Mouse (Mus musculus): ENCODE data around the gene Gm20388. TPM values are rescaled to one million over a fixed set of nuclear protein-coding genes. Genes with fewer than 3 reads are reported as not detected.
A peak's percentile ranks its signal among the peaks of the same experiment; 100 is the strongest.

Gene Gm20388
- total RNA-seq, 1 experiment = 27.0 TPM

DNA sequence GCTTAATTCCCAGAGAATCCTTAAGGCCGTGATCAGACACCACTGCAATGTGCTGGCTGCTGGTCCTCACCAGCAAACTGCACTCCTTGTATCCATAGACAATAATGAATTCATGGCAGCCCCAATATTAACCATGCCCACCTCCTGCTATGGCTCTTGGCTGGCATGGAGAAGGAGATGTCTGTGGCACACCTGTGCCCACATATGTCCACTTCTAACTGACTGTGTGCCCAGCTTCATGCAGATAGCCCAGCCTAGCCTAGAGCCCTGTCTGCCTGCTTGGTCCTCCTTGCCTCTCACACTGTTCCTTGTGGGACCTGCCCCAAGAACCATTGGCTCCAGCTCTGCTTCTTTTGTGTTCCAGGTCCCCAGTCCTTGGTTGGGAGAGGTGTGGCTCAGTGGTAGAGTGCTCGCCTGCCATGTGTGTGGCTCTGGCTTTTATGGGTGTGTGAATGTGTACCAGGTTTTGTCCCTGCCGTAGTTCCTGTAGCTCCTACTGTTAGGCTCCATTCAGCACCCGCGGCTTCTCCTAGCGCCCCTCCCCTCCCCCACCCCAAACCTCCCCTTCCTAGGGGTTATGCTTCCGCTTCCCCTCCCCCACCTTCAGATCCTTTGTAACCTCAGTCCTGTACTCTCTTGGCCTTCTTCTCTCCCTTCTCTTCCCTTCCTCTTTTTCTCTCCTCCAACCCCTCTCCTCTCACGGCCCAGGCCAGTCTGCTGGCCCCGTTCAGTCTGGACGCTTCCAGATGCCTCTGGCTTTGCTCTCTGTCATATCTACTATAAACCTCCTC, 2646.8 kb downstream of the Gm20388 start:
- Histone ChIP-seq H3K36me3 (ENCODE audit: control insufficient read depth, insufficient read depth, low read length, poor library complexity, severe bottlenecking) (no peaks in the 10 kb centered on the region), H3K4me3 (ENCODE audit: insufficient read depth in 1 of 2, low read depth in 1 of 2, low read length in 2 of 2, poor library complexity in 1 of 2, severe bottlenecking in 1 of 2) (peak overlapping the region; percentile 62 to 64), H3K27ac (ENCODE audit: insufficient read depth, low read depth, low read length, poor library complexity, severe bottlenecking) (peak overlapping the region; percentile 82), H3K9ac (ENCODE audit: insufficient read depth, low read depth, low read length, poor library complexity, severe bottlenecking) (peak overlapping the region; percentile 65), H3K9me3 (ENCODE audit: control insufficient read depth, insufficient read depth, low read depth, low read length) (no peaks in the 10 kb centered on the region), H3K4me1 (ENCODE audit: control insufficient read depth in 2 of 2, insufficient read depth in 2 of 2, low read length in 2 of 2, poor library complexity in 1 of 2) (peaks cover 7 to 20% of the 10 kb centered on the region in 2 experiments)
- in situ Hi-C loops (cut with MboI; ENCODE audit: low sequenced_read_pairs in 2 of 2, unreplicated experiment in 2 of 2) = no loop called here
- TF ChIP-seq CHD2 (IDR thresholded peaks at IDR 0.05; ENCODE audit: low read depth, low read length) (no peak), ZNF384 (IDR thresholded peaks at IDR 0.05; ENCODE audit: low read depth, low read length) (no peak), HCFC1 (IDR thresholded peaks at IDR 0.05; ENCODE audit: borderline replicate concordance, insufficient read depth, low read length) (no peak), MAFK (IDR thresholded peaks at IDR 0.05; ENCODE audit: insufficient read depth, low read depth, low read length) (no peak), ZC3H11A (IDR thresholded peaks at IDR 0.05; ENCODE audit: borderline replicate concordance, low read depth, low read length) (no peak)
- no peak for DNase-seq (ENCODE audit: low read depth, low spot score)

DNA sequence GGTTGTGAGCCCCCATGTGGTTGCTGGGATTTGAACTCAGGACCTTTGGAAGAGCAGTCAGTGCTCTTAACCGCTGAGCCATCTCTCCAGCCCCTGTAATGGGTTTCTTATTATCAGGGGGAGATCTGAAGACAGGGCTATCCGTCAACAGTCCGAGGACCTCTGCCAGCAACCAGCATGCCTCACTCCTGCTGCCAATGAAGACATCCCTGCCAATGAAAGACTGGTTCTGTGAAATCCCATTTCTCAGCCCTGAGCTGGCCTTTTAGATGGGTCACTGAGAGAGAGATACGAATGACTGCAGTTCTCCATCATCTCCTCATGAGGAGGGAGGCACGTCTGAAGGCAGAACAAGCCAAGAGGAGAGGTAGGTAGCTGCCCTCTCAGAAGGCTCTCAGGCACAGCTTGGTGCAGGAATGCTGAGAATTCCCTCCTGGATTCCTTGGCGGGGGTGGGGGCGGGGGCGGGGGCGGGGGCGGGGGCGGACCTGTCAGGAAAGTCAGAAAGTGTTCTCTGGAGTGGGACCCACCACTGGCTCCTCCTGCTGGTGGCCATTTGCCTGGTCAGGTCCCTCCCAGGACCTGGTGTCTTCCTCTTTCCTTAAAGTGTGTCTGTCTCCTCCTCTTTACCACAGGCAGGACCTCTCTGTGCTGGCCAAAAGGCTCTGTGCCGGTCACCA, 2648.2 kb downstream of the Gm20388 start:
- Histone ChIP-seq H3K36me3 (ENCODE audit: control insufficient read depth, insufficient read depth, low read length, poor library complexity, severe bottlenecking) (no peaks in the 10 kb centered on the region), H3K4me1 (ENCODE audit: control insufficient read depth in 2 of 2, insufficient read depth in 2 of 2, low read length in 2 of 2, poor library complexity in 1 of 2) (peaks cover 7 to 14% of the 10 kb centered on the region in 2 experiments), H3K4me3 (ENCODE audit: insufficient read depth in 1 of 2, low read depth in 1 of 2, low read length in 2 of 2, poor library complexity in 1 of 2, severe bottlenecking in 1 of 2) (no peak overlapping the region; a peak in 1 of 4 replicates), H3K9ac (ENCODE audit: insufficient read depth, low read depth, low read length, poor library complexity, severe bottlenecking) (peak overlapping the region; percentile 74), H3K9me3 (ENCODE audit: control insufficient read depth, insufficient read depth, low read depth, low read length) (no peaks in the 10 kb centered on the region), H3K27ac (ENCODE audit: insufficient read depth, low read depth, low read length, poor library complexity, severe bottlenecking) (peak overlapping the region; percentile 89)
- no peak for DNase-seq (ENCODE audit: low read depth, low spot score)
- TF ChIP-seq HCFC1 (IDR thresholded peaks at IDR 0.05; ENCODE audit: borderline replicate concordance, insufficient read depth, low read length) = no peak
- TF ChIP-seq ZNF384 (IDR thresholded peaks at IDR 0.05; ENCODE audit: low read depth, low read length) = no peak
- TF ChIP-seq ZC3H11A (IDR thresholded peaks at IDR 0.05; ENCODE audit: borderline replicate concordance, low read depth, low read length) = no peak
- TF ChIP-seq CHD2 (IDR thresholded peaks at IDR 0.05; ENCODE audit: low read depth, low read length) = no peak
- TF ChIP-seq MAFK (IDR thresholded peaks at IDR 0.05; ENCODE audit: insufficient read depth, low read depth, low read length) = no peak
- in situ Hi-C loops (cut with MboI; ENCODE audit: low sequenced_read_pairs in 2 of 2, unreplicated experiment in 2 of 2) = no loop called here

DNA sequence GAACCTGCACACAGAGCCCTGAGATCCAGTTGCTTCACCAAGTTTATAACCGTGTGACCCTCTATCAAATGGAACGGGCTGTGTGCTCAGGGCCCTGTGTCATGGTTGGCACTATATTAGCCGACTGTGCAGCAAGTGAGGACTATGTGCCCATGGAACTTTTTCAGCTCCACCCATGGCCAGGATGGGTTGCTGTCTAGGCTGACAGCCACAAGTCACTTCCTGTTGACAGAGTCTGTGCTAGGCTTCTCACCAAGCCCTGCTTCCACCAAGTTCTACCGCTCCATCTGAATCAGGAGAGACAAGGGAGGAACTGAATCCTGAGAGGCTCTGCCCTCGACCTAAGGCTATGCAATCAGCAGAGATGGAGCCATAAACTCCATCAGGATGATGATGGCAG, 2650.6 kb downstream of the Gm20388 start:
- TF ChIP-seq MAFK (IDR thresholded peaks at IDR 0.05; ENCODE audit: insufficient read depth, low read depth, low read length) = no peak
- TF ChIP-seq ZNF384 (IDR thresholded peaks at IDR 0.05; ENCODE audit: low read depth, low read length) = no peak
- TF ChIP-seq ZC3H11A (IDR thresholded peaks at IDR 0.05; ENCODE audit: borderline replicate concordance, low read depth, low read length) = no peak
- H3K9me3 ChIP-seq (ENCODE audit: control insufficient read depth, insufficient read depth, low read depth, low read length) = no peaks in the 10 kb centered on the region
- no peak overlapping the region for H3K9ac ChIP-seq (ENCODE audit: insufficient read depth, low read depth, low read length, poor library complexity, severe bottlenecking)
- peaks cover 7 to 12% of the 10 kb centered on the region in 2 experiments for H3K4me1 ChIP-seq (ENCODE audit: control insufficient read depth in 2 of 2, insufficient read depth in 2 of 2, low read length in 2 of 2, poor library complexity in 1 of 2)
- H3K27ac ChIP-seq (ENCODE audit: insufficient read depth, low read depth, low read length, poor library complexity, severe bottlenecking) = no peak overlapping the region
- H3K4me3 ChIP-seq (ENCODE audit: insufficient read depth in 1 of 2, low read depth in 1 of 2, low read length in 2 of 2, poor library complexity in 1 of 2, severe bottlenecking in 1 of 2) = no peak overlapping the region
- no peaks in the 10 kb centered on the region for H3K36me3 ChIP-seq (ENCODE audit: control insufficient read depth, insufficient read depth, low read length, poor library complexity, severe bottlenecking)
- no peak for DNase-seq (ENCODE audit: low read depth, low spot score)
- in situ Hi-C loops (cut with MboI; ENCODE audit: low sequenced_read_pairs in 2 of 2, unreplicated experiment in 2 of 2) = no loop called here

DNA sequence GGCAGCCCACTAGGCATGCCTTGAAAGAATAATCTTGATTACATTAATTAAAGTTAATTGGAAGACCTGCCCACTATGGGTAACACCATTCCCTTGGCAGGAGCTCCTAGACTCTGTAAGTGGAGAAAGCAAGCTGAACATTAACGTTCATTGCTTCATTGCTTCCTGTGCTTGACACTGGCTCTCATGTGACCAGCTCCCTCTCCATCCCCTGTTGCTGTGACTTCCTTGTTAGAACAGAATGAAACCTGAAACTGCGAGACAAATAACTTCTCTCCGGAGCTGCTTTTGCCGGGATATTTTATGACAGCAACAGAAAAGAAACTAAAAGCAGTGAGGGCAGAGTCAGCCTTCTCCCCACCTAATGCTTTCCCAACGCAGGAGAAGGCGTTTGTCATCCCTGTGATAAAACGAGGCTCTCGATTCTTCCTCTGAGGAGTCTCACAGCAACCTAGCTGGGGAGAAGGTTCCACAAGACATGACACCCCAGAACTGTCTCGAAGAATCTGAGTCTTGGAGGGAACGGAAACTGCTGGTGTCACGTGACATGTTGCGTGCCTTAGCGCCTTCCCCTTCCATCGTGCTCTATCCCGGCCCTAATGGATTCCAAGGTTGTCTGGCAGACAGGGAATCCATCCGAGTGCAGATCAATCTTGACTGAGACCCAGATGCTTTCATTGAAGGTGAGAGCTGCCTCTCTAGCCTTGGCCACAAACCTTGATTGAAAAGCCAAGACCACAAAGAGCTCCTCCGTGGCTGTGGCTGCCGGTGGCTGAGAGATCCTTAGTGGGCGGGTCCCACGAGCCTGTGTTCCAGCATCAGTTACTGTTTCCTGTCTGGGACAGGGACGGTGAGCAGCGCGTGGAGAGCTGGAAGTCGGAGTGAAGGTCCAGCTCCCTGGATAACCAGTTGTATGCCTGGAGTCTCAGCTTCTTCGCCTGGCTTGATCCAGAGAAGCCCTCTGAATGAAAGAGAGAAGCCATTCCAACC, 2654.0 kb downstream of the Gm20388 start:
- Histone ChIP-seq H3K9ac (ENCODE audit: insufficient read depth, low read depth, low read length, poor library complexity, severe bottlenecking) (peak overlapping the region; percentile 78), H3K9me3 (ENCODE audit: control insufficient read depth, insufficient read depth, low read depth, low read length) (no peaks in the 10 kb centered on the region), H3K27ac (ENCODE audit: insufficient read depth, low read depth, low read length, poor library complexity, severe bottlenecking) (peak overlapping the region; percentile 33), H3K36me3 (ENCODE audit: control insufficient read depth, insufficient read depth, low read length, poor library complexity, severe bottlenecking) (peaks cover 10% of the 10 kb centered on the region), H3K4me3 (ENCODE audit: insufficient read depth in 1 of 2, low read depth in 1 of 2, low read length in 2 of 2, poor library complexity in 1 of 2, severe bottlenecking in 1 of 2) (peak overlapping the region; percentile 27 to 43; a peak in 3 of 4 replicates), H3K4me1 (ENCODE audit: control insufficient read depth in 2 of 2, insufficient read depth in 2 of 2, low read length in 2 of 2, poor library complexity in 1 of 2) (peaks cover 4 to 7% of the 10 kb centered on the region in 2 experiments; a peak in 3 of 4 replicates)
- in situ Hi-C loops (cut with MboI; ENCODE audit: low sequenced_read_pairs in 2 of 2, unreplicated experiment in 2 of 2) = no loop called here
- TF ChIP-seq MAFK (IDR thresholded peaks at IDR 0.05; ENCODE audit: insufficient read depth, low read depth, low read length) (no peak), ZC3H11A (IDR thresholded peaks at IDR 0.05; ENCODE audit: borderline replicate concordance, low read depth, low read length) (no peak), HCFC1 (IDR thresholded peaks at IDR 0.05; ENCODE audit: borderline replicate concordance, insufficient read depth, low read length) (no peak), ZNF384 (IDR thresholded peaks at IDR 0.05; ENCODE audit: low read depth, low read length) (no peak), CHD2 (IDR thresholded peaks at IDR 0.05; ENCODE audit: low read depth, low read length) (no peak)
- DNase-seq (ENCODE audit: low read depth, low spot score) = no peak
